Mouse (Mus musculus) bone marrow macrophage, adult 2 months (primary cell): ENCODE measurements around the gene Itsn2. TPM values are rescaled to one million over a fixed set of nuclear protein-coding genes. Genes with fewer than 3 reads are reported as not detected.
"Not testable (repeated sequence)": the region's sequence is repeated elsewhere in the genome, so short reads cannot be mapped to it uniquely, and the experiment has no call there.

Experiments used
- H3K27ac ChIP-seq: 2 replicates; pipeline ENCODE4 v1.5.1; 2012; ENCODE audit warnings: low read depth, low read length; ENCODE audit not compliant: insufficient read depth
- H3K4me1 ChIP-seq: 2 replicates; pipeline ENCODE4 v1.6.1; 2012; ENCODE audit warnings: low read length; ENCODE audit not compliant: control insufficient read depth, insufficient read depth
- H3K4me3 ChIP-seq: 2 replicates; pipeline ENCODE4 v1.5.1; 2012; ENCODE audit warnings: mild to moderate bottlenecking, low read length, moderate library complexity; ENCODE audit not compliant: insufficient read depth
- CTCF ChIP-seq: IDR thresholded peaks from 2 replicates; pipeline ENCODE4 v1.5.1; 2012; ENCODE audit warnings: low read depth, mild to moderate bottlenecking, low read length, moderate library complexity
- POLR2A ChIP-seq: IDR thresholded peaks from 2 replicates; pipeline ENCODE4 v1.6.1; 2012; ENCODE audit warnings: mild to moderate bottlenecking, low read depth, low read length, borderline replicate concordance
- polyA plus RNA-seq: library from polyadenylated mRNA; stranded (reverse); fragments of >200 nt; gene quantifications from 2 replicates; pipeline ENCODE4 v1.2.4, GENCODE M21; 2012; ENCODE audit not compliant: missing spikeins, insufficient read depth, insufficient read length

Gene Itsn2
- polyA plus RNA-seq, 1 experiment: 112 TPM

DNA sequence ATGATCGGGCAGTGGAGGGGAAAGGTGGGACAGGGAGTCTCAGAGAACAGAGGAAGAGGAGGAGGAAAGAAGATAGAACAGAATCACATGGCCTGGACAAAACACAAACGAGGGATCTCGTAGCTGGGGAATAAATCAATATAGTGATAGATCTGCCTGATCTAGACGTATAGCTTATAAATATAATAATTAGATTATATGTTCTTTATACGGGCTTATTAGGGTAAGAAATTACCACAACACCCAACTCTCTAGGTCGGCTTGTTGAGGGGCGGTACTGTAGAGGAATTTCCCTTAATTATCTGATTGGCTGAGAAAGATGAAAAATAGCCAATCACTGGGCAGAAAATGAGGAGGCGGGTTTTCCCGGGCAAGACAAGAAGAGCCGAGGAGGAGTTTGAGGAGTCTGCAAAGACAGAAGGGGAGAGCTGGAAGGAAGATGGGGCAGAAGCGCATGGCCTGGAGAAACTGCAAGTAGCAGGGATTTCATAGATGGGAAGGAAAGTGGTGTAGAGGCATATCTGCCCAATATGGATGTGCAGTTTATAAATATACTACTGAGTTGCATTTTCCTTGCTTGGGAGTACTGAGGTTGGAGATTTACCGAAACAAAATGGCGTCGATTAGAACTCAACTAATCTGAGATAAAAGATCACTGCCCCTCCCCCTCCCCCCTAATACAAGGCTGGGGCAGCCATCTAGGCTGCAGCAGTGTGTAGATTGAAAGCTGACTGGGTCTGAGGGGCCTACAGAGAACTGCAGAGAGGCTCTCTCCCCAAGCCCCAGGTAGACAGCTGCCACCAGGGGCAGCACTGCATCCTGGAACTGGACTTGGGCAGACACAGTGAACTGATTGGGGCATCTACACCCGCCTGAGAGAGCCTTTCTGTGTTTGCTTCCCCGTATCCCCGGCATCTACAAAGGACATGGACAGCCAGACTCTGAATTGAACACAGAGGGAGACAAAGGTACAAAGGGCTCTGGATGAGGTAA lies 127.6 kb downstream of the Itsn2 start:
- H3K4me3 ChIP-seq: no peak overlapping the region
- TF ChIP-seq CTCF: no peak
- TF ChIP-seq POLR2A: no peak
- H3K27ac ChIP-seq: no peak overlapping the region
- no peaks in the 10 kb centered on the region for H3K4me1 ChIP-seq

DNA sequence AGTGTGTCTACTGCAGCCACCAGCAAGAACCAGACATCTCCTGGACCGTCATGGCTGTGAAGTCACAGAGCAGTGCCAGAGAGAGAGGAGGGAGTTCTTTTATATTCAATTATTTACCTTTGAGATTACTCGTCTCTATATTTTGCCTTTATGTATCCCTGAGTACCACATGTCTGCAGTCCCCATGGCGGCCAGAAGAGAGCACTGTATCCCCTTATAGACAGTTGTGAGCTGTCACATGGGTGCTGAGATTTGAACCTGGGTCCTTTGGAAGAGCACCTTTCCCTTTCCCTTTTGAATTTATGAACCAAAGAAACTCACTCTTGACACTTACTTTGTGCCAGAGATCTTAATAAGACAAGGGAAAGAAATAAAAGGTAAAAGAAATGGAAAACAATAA lies 136.7 kb downstream of the Itsn2 start:
- H3K4me1 ChIP-seq: no peaks in the 10 kb centered on the region
- TF ChIP-seq POLR2A: no peak
- no peak for TF ChIP-seq CTCF
- H3K4me3 ChIP-seq: no peak overlapping the region
- no peak overlapping the region for H3K27ac ChIP-seq

DNA sequence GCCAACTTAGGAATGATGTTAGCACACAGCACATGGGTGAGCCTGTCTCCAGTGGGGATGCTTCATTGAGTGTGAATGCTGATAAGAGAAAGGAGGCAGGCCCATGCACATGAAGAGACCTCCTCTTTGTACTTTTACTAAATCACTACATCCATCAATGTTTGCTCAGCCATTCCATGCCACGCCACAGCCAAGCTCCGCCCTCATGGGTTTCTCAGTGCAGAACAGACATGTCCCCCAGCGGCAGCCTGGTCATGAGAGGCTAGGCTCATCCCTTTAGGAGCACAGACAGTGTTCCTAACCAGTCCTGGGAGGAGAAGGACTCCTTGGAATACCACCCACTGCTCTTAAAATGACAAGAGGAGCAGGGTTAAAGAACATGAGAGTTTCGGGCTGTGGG lies 139.2 kb downstream of the Itsn2 start:
- no peak overlapping the region for H3K27ac ChIP-seq
- H3K4me3 ChIP-seq: no peak overlapping the region
- TF ChIP-seq POLR2A: no peak
- TF ChIP-seq CTCF: no peak
- no peaks in the 10 kb centered on the region for H3K4me1 ChIP-seq

DNA sequence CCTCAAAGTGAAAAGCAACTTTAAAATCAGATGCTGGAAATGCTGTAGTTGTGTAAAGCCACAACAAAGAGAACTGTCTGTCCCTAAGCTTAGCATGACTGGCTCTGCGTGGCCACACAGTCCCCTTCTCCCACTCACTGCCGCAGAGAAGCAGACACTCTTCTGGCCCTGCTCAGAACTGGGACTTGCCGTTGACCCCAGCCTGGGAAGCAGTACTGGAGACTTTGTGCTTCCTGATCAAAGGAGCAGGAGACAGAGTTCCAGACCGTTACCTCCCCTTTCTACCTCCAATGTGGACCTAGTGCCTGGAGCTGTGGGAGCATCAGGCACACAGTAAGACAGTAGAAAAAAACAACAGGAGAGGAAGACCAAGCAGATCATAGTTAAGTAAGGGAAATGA lies 139.9 kb downstream of the Itsn2 start:
- Histone ChIP-seq H3K4me3 (no peak overlapping the region), H3K27ac (no peak overlapping the region), H3K4me1 (no peaks in the 10 kb centered on the region)
- no peak for TF ChIP-seq POLR2A
- no peak for TF ChIP-seq CTCF

DNA sequence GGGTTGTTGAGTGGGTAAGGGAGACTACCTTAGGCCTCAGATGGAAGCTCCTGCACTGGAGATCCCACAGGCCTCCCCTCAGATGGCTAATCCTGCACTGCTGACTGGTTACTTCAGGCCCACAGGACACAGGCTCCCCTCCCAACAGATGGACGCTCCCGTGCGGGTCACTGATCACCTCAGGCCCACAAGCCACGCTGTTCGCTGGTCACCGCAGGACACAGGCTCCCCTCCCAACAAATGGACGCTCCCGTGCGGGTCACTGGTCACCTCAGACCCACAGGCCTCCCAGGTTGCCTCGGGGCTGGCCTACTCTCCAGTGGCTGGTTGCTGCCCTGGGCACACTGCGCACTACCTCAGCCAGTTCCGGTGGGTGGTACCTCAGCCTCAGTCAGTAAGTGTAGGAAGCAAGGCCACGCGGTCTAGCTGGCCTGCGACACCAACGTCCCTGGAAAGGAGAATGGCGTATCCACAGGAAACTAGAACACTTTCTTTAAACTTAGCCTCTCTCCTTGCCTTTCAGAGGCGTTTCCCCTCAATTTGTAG lies 145.7 kb downstream of the Itsn2 start, which contains the start of gene Fam228a:
Gene Fam228a, minus strand, starts transcription at position 400 of the 546 bp plus-strand sequence.
- Histone ChIP-seq H3K4me3 (no peak within 1 kb of the TSS), H3K27ac (no peak within 1 kb of the TSS), H3K4me1 (no peaks in the 10 kb centered on the region)
- TF ChIP-seq CTCF (no peak), POLR2A (no peak)

DNA sequence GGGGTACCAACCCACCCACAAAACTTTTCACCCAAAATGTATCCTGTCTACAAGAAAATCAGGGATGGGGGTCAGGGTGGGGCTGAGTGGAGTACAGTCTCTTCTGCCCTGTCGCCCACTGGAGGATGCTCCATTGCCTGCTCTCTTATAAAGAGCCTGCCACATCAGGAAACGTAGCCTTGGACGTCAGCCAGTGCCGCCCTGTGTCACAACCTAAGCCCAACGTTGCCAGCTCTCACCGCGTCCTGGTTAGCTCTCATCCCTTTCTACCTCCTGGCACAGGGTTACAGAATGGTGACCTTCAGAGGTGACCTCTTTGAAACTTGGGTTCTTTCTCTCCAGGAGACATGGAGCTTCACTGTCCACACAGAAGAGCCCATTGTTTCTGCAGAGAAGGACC lies 148.4 kb downstream of the Itsn2 start:
- no peak overlapping the region for H3K27ac ChIP-seq

DNA sequence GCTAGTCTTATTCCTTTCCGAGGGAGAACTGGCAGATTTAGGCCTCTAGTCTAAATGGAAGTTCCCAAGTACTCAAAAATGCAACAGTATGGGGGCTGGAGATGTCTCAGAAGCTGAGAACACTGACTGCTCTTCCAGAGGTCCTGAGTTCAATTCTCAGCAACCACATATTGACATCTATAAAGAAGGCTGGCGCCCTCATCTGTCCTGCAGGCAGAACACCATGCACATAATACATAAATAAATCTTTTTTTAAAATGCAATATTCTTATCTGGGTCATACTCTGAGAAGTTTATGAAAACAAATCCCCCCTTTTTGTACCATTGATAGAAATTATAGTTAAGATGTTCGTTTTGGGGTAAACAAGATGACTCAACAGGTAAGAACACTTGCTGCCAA lies 149.7 kb downstream of the Itsn2 start:
- no peak for TF ChIP-seq CTCF
- no peak for TF ChIP-seq POLR2A
- no peaks in the 10 kb centered on the region for H3K4me1 ChIP-seq
- no peak overlapping the region for H3K4me3 ChIP-seq
- H3K27ac ChIP-seq: no peak overlapping the region

More for the DNA sequence above, 148.4 kb downstream of the Itsn2 start:
- Histone ChIP-seq H3K4me3 (no peak overlapping the region), H3K4me1 (no peaks in the 10 kb centered on the region)
- no peak for TF ChIP-seq POLR2A
- no peak for TF ChIP-seq CTCF

DNA sequence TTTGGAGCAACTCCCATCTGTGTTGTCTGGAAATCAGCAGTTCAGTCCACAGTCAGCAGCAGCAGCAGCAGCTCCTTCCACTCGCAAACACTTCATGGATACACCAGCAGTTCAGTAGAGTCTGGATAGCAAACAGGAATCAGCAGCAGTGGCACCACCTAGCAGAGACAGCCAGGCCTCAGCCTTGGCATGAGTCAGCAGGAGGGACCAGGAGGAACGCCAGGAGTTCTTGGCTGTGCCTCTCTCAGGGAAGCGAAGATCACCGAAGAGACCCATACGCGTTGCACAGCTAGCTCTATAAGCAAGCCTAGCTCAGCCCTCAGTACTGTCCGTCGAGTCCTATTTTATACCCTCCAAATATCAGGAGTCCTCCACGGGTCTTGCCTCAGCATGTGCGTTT lies 152.0 kb downstream of the Itsn2 start:
- no peak overlapping the region for H3K4me3 ChIP-seq
- TF ChIP-seq POLR2A (no peak), CTCF (no peak)
- no peaks in the 10 kb centered on the region for H3K4me1 ChIP-seq

DNA sequence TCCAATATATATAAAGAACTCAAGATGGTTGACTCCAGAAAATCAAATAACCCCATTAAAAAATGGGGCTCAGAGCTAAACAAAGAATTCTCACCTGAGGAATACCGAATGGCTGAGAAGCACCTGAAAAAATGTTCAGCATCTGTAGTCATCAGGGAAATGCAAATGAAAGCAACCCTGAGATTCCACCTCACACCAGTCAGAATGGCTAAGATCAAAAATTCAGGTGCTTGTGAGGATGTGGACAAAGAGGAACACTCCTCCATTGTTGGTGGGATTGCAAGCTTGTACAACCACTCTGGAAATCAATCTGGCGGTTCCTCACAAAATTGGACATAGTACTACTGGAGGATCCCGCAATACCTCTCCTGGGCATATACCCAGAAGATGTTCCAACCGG lies 162.0 kb downstream of the Itsn2 start:
- not testable (repeated sequence) for H3K4me3 ChIP-seq, H3K27ac ChIP-seq, H3K4me1 ChIP-seq

More for the DNA sequence above, 152.0 kb downstream of the Itsn2 start:
- H3K27ac ChIP-seq: no peak overlapping the region

DNA sequence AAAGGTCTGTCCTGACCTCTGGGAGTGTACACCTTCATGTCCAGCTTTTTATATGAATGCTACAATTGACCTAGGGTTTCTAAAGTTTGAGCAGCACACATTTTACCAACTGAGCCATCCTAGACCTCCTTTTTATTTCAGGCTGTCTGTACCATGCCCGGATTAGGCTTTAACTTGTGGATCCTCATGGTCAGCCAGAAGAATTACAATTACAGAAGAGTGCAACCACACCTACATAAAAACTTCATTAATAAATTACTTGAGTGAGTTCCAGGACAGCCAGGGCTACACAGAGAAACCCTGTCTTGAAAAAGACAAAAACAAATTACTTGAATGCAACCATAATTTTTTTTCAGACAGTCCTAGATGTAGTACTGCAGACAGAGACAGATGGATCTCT lies 164.6 kb downstream of the Itsn2 start:
- TF ChIP-seq POLR2A (no peak), CTCF (no peak)
- no peaks in the 10 kb centered on the region for H3K4me1 ChIP-seq
- H3K27ac ChIP-seq: no peak overlapping the region
- no peak overlapping the region for H3K4me3 ChIP-seq

Other genes starting within 250 kb of the Itsn2 start
- gene Ncoa1, start 115.5 kb upstream of the Itsn2 start, polyA plus RNA-seq: 32.6 and 35.2 TPM in 2 replicates
- gene Gm3625, start 289 bp downstream of the Itsn2 start, polyA plus RNA-seq: not detected in 2 replicates
- gene Fam228a, start 145.8 kb downstream of the Itsn2 start, polyA plus RNA-seq: not detected in 2 replicates
- 0.23 TPM in 1 of 2 replicates, not detected in the other for gene Pfn4, start 176.4 kb downstream of the Itsn2 start, polyA plus RNA-seq
- gene Fam228b, start 176.6 kb downstream of the Itsn2 start, polyA plus RNA-seq: 1.5 TPM in 1 of 2 replicates, not detected in the other
- gene Sf3b6, start 224.9 kb downstream of the Itsn2 start, polyA plus RNA-seq: 168 and 178 TPM in 2 replicates
- gene Fkbp1b, start 249.0 kb downstream of the Itsn2 start, polyA plus RNA-seq: 40.5 and 41.7 TPM in 2 replicates